Mouse (Mus musculus) ES-E14 (cell line): ENCODE measurements around the gene Ube2z.

Experiments
- CHD2 ChIP-seq: IDR thresholded peaks from 2 replicates; pipeline ENCODE4 v1.6.1; 2014; ENCODE audit warnings: mild to moderate bottlenecking, low read depth, low read length, inconsistent platforms
- HCFC1 ChIP-seq: IDR thresholded peaks from 2 replicates; pipeline ENCODE4 v1.6.1; 2012; ENCODE audit warnings: low read length, inconsistent platforms, borderline replicate concordance; ENCODE audit not compliant: insufficient read depth
- MAFK ChIP-seq: IDR thresholded peaks from 2 replicates; pipeline ENCODE4 v1.6.1; 2014; ENCODE audit warnings: mild to moderate bottlenecking, low read depth, low read length, inconsistent platforms; ENCODE audit not compliant: insufficient read depth
- ZNF384 ChIP-seq: IDR thresholded peaks from 2 replicates; pipeline ENCODE4 v1.6.1; 2012; ENCODE audit warnings: low read depth, low read length, inconsistent platforms

- TF ChIP-seq ZNF384 = no peak
- TF ChIP-seq CHD2 = no peak
- no peak for TF ChIP-seq HCFC1
- TF ChIP-seq MAFK = no peak
These were observed 53.2 kb downstream of the Ube2z start for GRCm38 (mm10) chr11:96011982-96012381.
